Mouse (Mus musculus) bone marrow, adult 2 months (tissue): Measurements from ENCODE around the gene Gabbr2. TPM values are rescaled to one million over a fixed set of nuclear protein-coding genes. Genes with fewer than 3 reads are reported as not detected.

ENCODE experiments used
- H3K27ac ChIP-seq: fragments of 200-500 bp; 2 replicates; pipeline ENCODE4 v1.5.1; 2012; ENCODE audit warnings: low read depth, mild to moderate bottlenecking, control low read depth, inconsistent platforms, low read length; ENCODE audit not compliant: control insufficient read depth, poor library complexity, insufficient read depth
- H3K4me1 ChIP-seq: fragments of 200-500 bp; 2 replicates; pipeline ENCODE4 v1.6.1; 2011; ENCODE audit warnings: low read length; ENCODE audit not compliant: control insufficient read depth, insufficient read depth
- H3K4me3 ChIP-seq: fragments of 200-500 bp; replicated peaks from 2 replicates; pipeline ENCODE3; 2011; ENCODE audit warnings: mild to moderate bottlenecking, low read depth, low read length, control low read depth; ENCODE audit not compliant: control insufficient read depth
- CTCF ChIP-seq: fragments of 200-500 bp; IDR thresholded peaks from 2 replicates; pipeline ENCODE4 v1.5.1; 2011; ENCODE audit warnings: low read length, control low read depth; ENCODE audit not compliant: control insufficient read depth, insufficient read depth
- POLR2A ChIP-seq: fragments of 200-500 bp; IDR thresholded peaks from 2 replicates; pipeline ENCODE4 v1.6.1; 2011; ENCODE audit warnings: low read depth, mild to moderate bottlenecking, control low read depth, low read length, borderline replicate concordance; ENCODE audit not compliant: control insufficient read depth
- WGBS: fragments of 180-500 bp; shearing (Covaris S2); methylation state at CpG from one replicate; pipeline ENCODE4 v1.1.7; 2018; 5-methylcytosine and 5-hydroxymethylcytosine counted together
- polyA plus RNA-seq: library from polyadenylated mRNA; stranded (reverse); fragments of >200 nt; gene quantifications from 2 replicates; pipeline ENCODE4 v1.2.4, GENCODE M21; 2011; ENCODE audit warnings: low replicate concordance; ENCODE audit not compliant: missing spikeins, insufficient read depth, insufficient read length

Gabbr2 gene
- polyA plus RNA-seq, 1 experiment, result 1.1 TPM

DNA sequence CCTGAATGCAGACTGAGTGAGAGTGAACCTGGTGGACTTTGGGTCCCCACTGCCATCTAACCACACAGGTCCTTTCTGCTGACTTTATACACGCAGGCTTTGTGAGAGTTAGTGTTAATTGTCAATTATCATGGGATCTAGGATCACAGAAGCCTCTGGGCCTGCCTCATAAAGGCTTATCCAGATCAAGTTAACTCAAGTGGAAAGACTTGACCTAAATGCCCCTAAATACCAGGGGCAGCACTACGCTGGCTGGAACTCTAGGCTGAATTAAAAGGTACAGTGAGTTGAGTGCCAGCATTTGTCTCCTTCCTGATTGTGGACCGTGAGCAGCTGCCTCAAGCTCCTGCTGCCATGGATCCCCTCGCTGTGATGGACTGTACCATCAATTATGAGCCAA, 93.1 kb downstream of the Gabbr2 start:
- H3K4me1 ChIP-seq, result no peaks in the 10 kb centered on the region; the same call in 1 of the 2 replicates
- H3K4me3 ChIP-seq, result no peak overlapping the region
- no peak for TF ChIP-seq CTCF
- 83% methylated on average over 4 of the region's 4 CpGs for WGBS
- H3K27ac ChIP-seq, result no peak overlapping the region

- no peak overlapping the region for H3K4me3 ChIP-seq
- WGBS, result 87% methylated on average over 17 of the region's 18 CpGs
- TF ChIP-seq POLR2A, result no peak
- no peak for TF ChIP-seq CTCF
Measured at GRCm38 (mm10) chr4:46897634-46898399, 93.9 kb downstream of the Gabbr2 start.

GRCm38 (mm10) chr4:46894144-46894543, 97.5 kb downstream of the Gabbr2 start:
- no peak overlapping the region for H3K27ac ChIP-seq
- no peak for TF ChIP-seq POLR2A
- no peak for TF ChIP-seq CTCF
- WGBS, result 69% methylated on average over 9 of the region's 9 CpGs
- no peaks in the 10 kb centered on the region; the same call in 1 of the 2 replicates for H3K4me1 ChIP-seq
- H3K4me3 ChIP-seq, result no peak overlapping the region

More at GRCm38 (mm10) chr4:46897634-46898399, 93.9 kb downstream of the Gabbr2 start:
- H3K4me1 ChIP-seq, result no peaks in the 10 kb centered on the region; the same call in 1 of the 2 replicates
- no peak overlapping the region for H3K27ac ChIP-seq

GRCm38 (mm10) chr4:46889175-46889574, 102.5 kb downstream of the Gabbr2 start:
- TF ChIP-seq CTCF (no peak), POLR2A (no peak)
- Histone ChIP-seq H3K4me1 (no peaks in the 10 kb centered on the region), H3K4me3 (no peak overlapping the region), H3K27ac (no peak overlapping the region)
- 83% methylated on average over 10 of the region's 10 CpGs for WGBS

DNA sequence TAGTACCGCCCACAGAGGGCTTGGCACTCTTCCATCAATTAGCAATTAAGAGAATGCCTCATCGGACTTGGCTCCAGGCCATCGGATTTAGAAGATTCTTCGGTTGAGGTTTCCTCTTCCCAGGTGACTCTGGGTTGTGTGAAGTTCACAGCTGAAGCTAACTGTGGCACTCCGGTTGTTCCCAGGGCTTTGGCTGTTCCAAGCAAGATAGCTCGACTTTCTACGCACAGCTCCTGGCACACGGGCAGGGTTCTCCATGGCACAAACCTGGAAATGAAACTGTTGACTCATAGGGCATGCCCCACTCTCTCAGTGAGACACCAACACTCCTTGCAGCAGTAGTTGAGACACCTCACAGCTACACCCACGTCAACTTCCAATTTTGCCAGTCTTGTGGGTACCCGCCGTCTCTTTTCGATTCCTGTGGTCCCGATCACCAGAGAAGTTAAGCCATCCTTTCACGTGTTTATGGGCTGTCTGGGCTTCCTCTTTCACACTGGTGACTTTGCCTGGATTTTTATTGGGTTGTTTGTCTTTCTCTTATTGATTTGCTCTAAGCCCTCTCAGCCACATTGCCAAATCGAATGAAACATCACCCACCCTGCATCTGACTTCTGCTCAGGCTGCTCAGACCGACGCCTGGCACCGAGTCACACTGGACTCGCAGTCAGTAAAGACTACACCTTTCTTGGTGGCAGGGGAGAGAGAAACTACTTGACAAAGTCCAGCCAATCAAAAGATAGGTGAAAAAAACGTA, 105.9 kb downstream of the Gabbr2 start:
- no peaks in the 10 kb centered on the region for H3K4me1 ChIP-seq
- WGBS, result 64% methylated on average over 20 of the region's 20 CpGs
- H3K27ac ChIP-seq, result peak overlapping the region; percentile 29; the same call in 1 of the 2 replicates
- no peak overlapping the region for H3K4me3 ChIP-seq
- TF ChIP-seq CTCF (no peak), POLR2A (no peak)

- H3K27ac ChIP-seq, result no peak overlapping the region
- H3K4me3 ChIP-seq, result no peak overlapping the region
- no peaks in the 10 kb centered on the region for H3K4me1 ChIP-seq
- no peak for TF ChIP-seq POLR2A
- no peak for TF ChIP-seq CTCF
- WGBS, result 87% methylated on average over 7 of the region's 7 CpGs
Measured at GRCm38 (mm10) chr4:46884132-46884531, 107.5 kb downstream of the Gabbr2 start.

GRCm38 (mm10) chr4:46883546-46883945, 108.1 kb downstream of the Gabbr2 start:
- Histone ChIP-seq H3K4me3 (no peak overlapping the region), H3K4me1 (no peaks in the 10 kb centered on the region), H3K27ac (no peak overlapping the region)
- 68% methylated on average over 9 of the region's 9 CpGs for WGBS
- TF ChIP-seq CTCF, result no peak
- no peak for TF ChIP-seq POLR2A

GRCm38 (mm10) chr4:46883047-46883446, 108.6 kb downstream of the Gabbr2 start:
- Histone ChIP-seq H3K27ac (no peak overlapping the region), H3K4me1 (no peaks in the 10 kb centered on the region), H3K4me3 (no peak overlapping the region)
- TF ChIP-seq CTCF, result no peak
- TF ChIP-seq POLR2A, result no peak
- WGBS, result 49% methylated on average over 10 of the region's 10 CpGs
